ENCODE assay signal across 1 mouse cellular context in genomic region chr7:30205383-30205782, GRCm38 (mm10).
TF ChIP-seq lines count a peak whose summit lies in the region.

No protein-coding gene starts in this region.

TF ChIP-seq in MEL, 35 proteins besides CTCF, POLR2A, EP300 and RAD21:
- TF ChIP-seq TBP (IDR thresholded peaks at IDR 0.05; ENCODE audit: low read depth, low read length) (no peak), CHD2 (IDR thresholded peaks at IDR 0.05; ENCODE audit: low read length) (no peak), USF1 (IDR thresholded peaks at IDR 0.05; ENCODE audit: low read depth, low read length) (no peak), BHLHE40 (IDR thresholded peaks at IDR 0.05; ENCODE audit: borderline replicate concordance, low read depth, low read length) (0 out of 2 replicates have a peak, but pooled peaks have one; percentile 16), ZNF384 (IDR thresholded peaks at IDR 0.05; ENCODE audit: low read depth, low read length) (peak; percentile 79), ELF1 (IDR thresholded peaks at IDR 0.05; ENCODE audit: low read depth, low read length) (no peak), MYB (IDR thresholded peaks at IDR 0.05; ENCODE audit: low read depth, low read length) (no peak), TAL1 (IDR thresholded peaks at IDR 0.05; ENCODE audit: low read length) (no peak), SIN3A (IDR thresholded peaks at IDR 0.05; ENCODE audit: low read length) (0 out of 2 replicates have a peak, but pooled peaks have one; percentile 34), HCFC1 (IDR thresholded peaks at IDR 0.05; ENCODE audit: low read depth, low read length) (0 out of 2 replicates have a peak, but pooled peaks have one; percentile 14), MYC (IDR thresholded peaks at IDR 0.05; ENCODE audit: low read depth, low read length) (0 out of 2 replicates have a peak, but pooled peaks have one; percentile 31), NRF1 (IDR thresholded peaks at IDR 0.05; ENCODE audit: insufficient read depth, low read depth, low read length, poor library complexity, severe bottlenecking) (no peak), GATA1 (IDR thresholded peaks at IDR 0.05; ENCODE audit: low read depth, low read length) (no peak), TCF12 (IDR thresholded peaks at IDR 0.05; ENCODE audit: low read depth, low read length) (no peak), CHD1 (IDR thresholded peaks at IDR 0.05; ENCODE audit: low read depth, low read length) (no peak), SMC3 (IDR thresholded peaks at IDR 0.05; ENCODE audit: low read depth, low read length) (peak; percentile 88), JUND (IDR thresholded peaks at IDR 0.05; ENCODE audit: low read depth, low read length) (no peak), MAX (IDR thresholded peaks at IDR 0.05; ENCODE audit: low read length) (no peak), ZC3H11A (IDR thresholded peaks at IDR 0.05; ENCODE audit: low read depth, low read length) (peak; percentile 78), ZMIZ1 (IDR thresholded peaks at IDR 0.05; ENCODE audit: low read depth, low read length) (no peak), NELFE (IDR thresholded peaks at IDR 0.05; ENCODE audit: low read depth, low read length) (no peak)
